Mouse (Mus musculus): ENCODE data around the gene 8030474K03Rik. TPM values are rescaled to one million over a fixed set of nuclear protein-coding genes. Genes with fewer than 3 reads are reported as not detected.

The 8030474K03Rik gene
- total and polyA plus RNA-seq, 2 experiments from 2014 or later: not detected

DNA sequence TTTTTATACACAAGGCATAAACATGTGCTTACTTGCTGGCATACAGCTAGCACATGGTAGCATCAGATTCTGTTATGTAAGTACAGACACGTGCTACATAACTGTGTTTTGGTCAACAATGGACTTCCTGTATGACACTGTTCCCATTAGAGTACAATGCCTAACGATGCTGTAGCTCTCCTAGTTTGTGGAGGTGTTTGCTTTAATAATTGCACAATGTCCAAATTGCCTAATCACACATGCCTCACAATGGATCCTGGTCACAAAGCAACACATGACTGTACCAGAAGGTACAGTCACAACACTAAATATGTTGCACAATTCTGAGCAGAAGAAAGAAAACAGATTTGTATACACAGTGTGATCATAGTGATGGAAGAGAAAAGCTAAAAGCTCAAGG, 25.0 kb upstream of the 8030474K03Rik start:
- Histone ChIP-seq H3K9ac (replicated peaks; ENCODE audit: low read length, poor library complexity, severe bottlenecking) (no peak overlapping the region), H3K36me3 (ENCODE audit: insufficient read depth, low read length) (no peaks in the 10 kb centered on the region), H3K4me3 (ENCODE audit: low read depth, low read length) (no peak overlapping the region), H3K27me3 (ENCODE audit: insufficient read depth, low read length) (0 out of 2 replicates have a peak, but pooled peaks cover 5% of the 10 kb centered on the region), H3K9me3 (ENCODE audit: low read length) (no peaks in the 10 kb centered on the region), H3K27ac (ENCODE audit: low read depth, low read length) (no peak overlapping the region), H3K4me1 (ENCODE audit: insufficient read depth, low read length) (no peaks in the 10 kb centered on the region), H3K4me2 (ENCODE audit: low read depth, low read length, poor library complexity, severe bottlenecking) (no peak overlapping the region)
- no peak for ATAC-seq (ENCODE audit: low FRiP score)
- no peak for TF ChIP-seq CTCF (IDR thresholded peaks at IDR 0.05)
- no peak for DNase-seq (ENCODE audit: low spot score)
- WGBS: 74% methylated on average over 2 of the region's 2 CpGs

DNA sequence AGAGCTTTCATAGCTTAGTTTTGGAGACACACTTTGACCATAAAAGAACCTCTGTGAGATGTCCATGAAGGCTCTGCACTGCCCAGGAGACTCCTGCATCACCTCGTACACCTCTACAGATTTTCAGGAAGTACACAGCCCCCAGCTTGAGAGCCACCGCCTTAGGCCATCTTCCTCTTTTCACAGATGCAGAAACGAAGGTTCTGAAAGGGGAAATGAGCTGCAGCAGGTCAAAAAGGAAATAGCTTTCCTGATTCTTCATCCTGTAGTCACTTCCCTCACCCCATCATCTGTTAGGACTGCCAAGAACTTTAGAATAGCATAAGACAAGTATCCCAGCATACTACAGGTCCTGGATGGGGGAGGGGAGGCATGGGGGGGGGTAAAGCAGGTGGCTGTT, 24.1 kb upstream of the 8030474K03Rik start:
- WGBS: 66% methylated on average over 3 of the region's 3 CpGs
- Histone ChIP-seq H3K4me2 (ENCODE audit: low read depth, low read length, poor library complexity, severe bottlenecking) (no peak overlapping the region), H3K27ac (ENCODE audit: low read depth, low read length) (no peak overlapping the region), H3K36me3 (ENCODE audit: insufficient read depth, low read length) (no peaks in the 10 kb centered on the region), H3K4me3 (ENCODE audit: low read depth, low read length) (no peak overlapping the region), H3K9ac (replicated peaks; ENCODE audit: low read length, poor library complexity, severe bottlenecking) (no peak overlapping the region), H3K27me3 (ENCODE audit: insufficient read depth, low read length) (0 out of 2 replicates have a peak, but pooled peaks cover 5% of the 10 kb centered on the region), H3K4me1 (ENCODE audit: insufficient read depth, low read length) (no peaks in the 10 kb centered on the region), H3K9me3 (ENCODE audit: low read length) (no peaks in the 10 kb centered on the region)
- DNase-seq (ENCODE audit: low spot score) (no peak), ATAC-seq (ENCODE audit: low FRiP score) (no peak)
- no peak for TF ChIP-seq CTCF (IDR thresholded peaks at IDR 0.05)

DNA sequence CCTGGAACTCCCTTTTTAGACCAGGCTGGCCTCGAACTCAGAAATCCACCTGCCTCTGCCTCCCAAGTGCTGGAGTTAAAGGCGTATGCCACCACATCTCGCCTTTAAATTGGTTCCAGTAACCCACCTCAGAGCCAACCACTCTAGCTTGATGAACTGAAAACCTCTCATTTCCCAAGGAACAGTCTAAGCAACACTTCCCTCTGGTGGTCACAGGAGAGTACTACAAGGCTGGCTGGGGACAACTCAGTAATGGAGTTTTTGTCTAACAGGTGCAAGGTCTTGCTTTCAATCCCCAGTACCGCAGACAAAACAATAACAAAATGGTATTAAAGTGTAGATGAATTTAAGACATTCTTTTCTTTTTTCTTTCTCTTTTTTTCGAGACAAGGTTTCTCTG, 22.4 kb upstream of the 8030474K03Rik start:
- H3K4me2 ChIP-seq (ENCODE audit: low read depth, low read length, poor library complexity, severe bottlenecking): no peak overlapping the region
- 0 out of 2 replicates have a peak, but pooled peaks cover 3% of the 10 kb centered on the region for H3K27me3 ChIP-seq (ENCODE audit: insufficient read depth, low read length)
- no peaks in the 10 kb centered on the region for H3K9me3 ChIP-seq (ENCODE audit: low read length)
- ATAC-seq (ENCODE audit: low FRiP score) (no peak), DNase-seq (ENCODE audit: low spot score) (peak; percentile 48)
- H3K9ac ChIP-seq (replicated peaks; ENCODE audit: low read length, poor library complexity, severe bottlenecking): no peak overlapping the region
- H3K4me1 ChIP-seq (ENCODE audit: insufficient read depth, low read length): no peaks in the 10 kb centered on the region
- no peak overlapping the region for H3K27ac ChIP-seq (ENCODE audit: low read depth, low read length)
- H3K4me3 ChIP-seq (ENCODE audit: low read depth, low read length): no peak overlapping the region
- peak; percentile 82 for TF ChIP-seq CTCF (IDR thresholded peaks at IDR 0.05)
- 50% methylated on average over 5 of the region's 5 CpGs for WGBS
- no peaks in the 10 kb centered on the region for H3K36me3 ChIP-seq (ENCODE audit: insufficient read depth, low read length)

DNA sequence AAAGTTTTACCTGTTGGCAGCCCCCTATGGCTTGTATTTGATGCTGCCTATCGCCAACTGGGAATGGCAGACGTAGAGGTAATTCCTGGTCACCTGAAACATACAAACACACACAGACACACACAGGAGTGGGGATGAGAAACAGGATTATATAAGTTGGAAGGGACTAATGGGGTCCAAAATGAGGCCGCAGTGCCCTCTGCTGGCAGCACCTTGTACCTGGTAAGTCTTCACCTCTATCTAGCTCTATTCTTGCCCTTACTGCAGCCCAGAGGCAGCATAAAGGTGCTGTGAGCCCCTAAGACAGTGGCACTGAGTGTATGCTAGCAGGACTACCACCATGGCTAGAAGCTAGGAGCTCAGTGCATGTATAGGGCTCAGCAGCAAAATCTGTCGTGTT, 2.9 kb upstream of the 8030474K03Rik start:
- Histone ChIP-seq H3K4me1 (ENCODE audit: insufficient read depth, low read length) (no peaks in the 10 kb centered on the region), H3K9me3 (ENCODE audit: low read length) (0 out of 2 replicates have a peak, but pooled peaks cover 4% of the 10 kb centered on the region), H3K27ac (ENCODE audit: low read depth, low read length) (no peak overlapping the region), H3K36me3 (ENCODE audit: insufficient read depth, low read length) (no peaks in the 10 kb centered on the region), H3K9ac (replicated peaks; ENCODE audit: low read length, poor library complexity, severe bottlenecking) (no peak overlapping the region), H3K4me3 (ENCODE audit: low read depth, low read length) (no peak overlapping the region), H3K27me3 (ENCODE audit: insufficient read depth, low read length) (no peaks in the 10 kb centered on the region), H3K4me2 (ENCODE audit: low read depth, low read length, poor library complexity, severe bottlenecking) (no peak overlapping the region)
- peak; percentile 57 for DNase-seq (ENCODE audit: low spot score)
- WGBS: 36% methylated on average over 4 of the region's 4 CpGs
- no peak for ATAC-seq (ENCODE audit: low FRiP score)
- TF ChIP-seq CTCF (IDR thresholded peaks at IDR 0.05): peak; percentile 77

DNA sequence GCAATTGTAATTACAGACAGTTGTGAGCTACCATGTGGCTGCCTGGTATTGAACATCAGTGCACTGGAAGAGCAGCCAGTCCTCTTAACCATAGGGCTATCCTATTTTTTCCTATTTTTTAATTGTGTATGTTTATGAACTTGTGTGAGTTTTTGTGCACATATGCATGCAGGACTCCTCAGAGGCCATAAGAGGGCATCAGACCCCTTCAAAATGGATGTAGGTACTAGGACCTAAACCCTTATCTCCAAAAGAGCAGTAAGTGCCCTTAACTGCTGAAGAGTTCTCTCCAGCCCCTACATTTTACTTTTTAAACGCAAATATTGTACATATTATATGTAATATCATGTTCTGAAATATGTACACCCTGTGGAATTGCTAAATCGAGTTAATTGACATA, 11.1 kb downstream of the 8030474K03Rik start:
- DNase-seq (ENCODE audit: low spot score) (peak; percentile 58), ATAC-seq (ENCODE audit: low FRiP score) (no peak)
- Histone ChIP-seq H3K36me3 (ENCODE audit: insufficient read depth, low read length) (no peaks in the 10 kb centered on the region), H3K4me1 (ENCODE audit: insufficient read depth, low read length) (no peaks in the 10 kb centered on the region), H3K4me2 (ENCODE audit: low read depth, low read length, poor library complexity, severe bottlenecking) (no peak overlapping the region), H3K4me3 (ENCODE audit: low read depth, low read length) (no peak overlapping the region), H3K9me3 (ENCODE audit: low read length) (no peaks in the 10 kb centered on the region), H3K9ac (replicated peaks; ENCODE audit: low read length, poor library complexity, severe bottlenecking) (no peak overlapping the region), H3K27me3 (ENCODE audit: insufficient read depth, low read length) (no peaks in the 10 kb centered on the region), H3K27ac (ENCODE audit: low read depth, low read length) (no peak overlapping the region)
- WGBS: 34% methylated on average over 2 of the region's 2 CpGs
- TF ChIP-seq CTCF (IDR thresholded peaks at IDR 0.05): peak; percentile 72

DNA sequence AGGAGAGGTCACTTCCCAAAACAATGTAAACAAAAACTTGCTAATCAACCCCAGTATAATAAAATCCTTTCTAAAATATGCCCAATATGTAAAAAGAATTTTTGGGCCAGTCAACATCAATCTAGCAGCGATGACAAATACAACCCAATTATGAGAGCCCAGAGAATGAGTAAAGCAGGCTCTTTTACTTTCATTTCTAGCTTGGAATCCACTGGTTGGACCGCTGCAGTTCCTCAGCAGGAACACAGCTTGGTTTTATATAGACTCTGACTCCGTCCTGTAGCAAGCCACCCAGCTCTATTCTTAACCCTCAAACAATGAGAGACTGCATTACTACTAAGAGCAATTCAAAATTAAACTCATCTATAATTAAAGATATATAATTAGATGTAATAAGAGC, 17.3 kb downstream of the 8030474K03Rik start:
- Histone ChIP-seq H3K4me2 (ENCODE audit: low read depth, low read length, poor library complexity, severe bottlenecking) (no peak overlapping the region), H3K9ac (replicated peaks; ENCODE audit: low read length, poor library complexity, severe bottlenecking) (no peak overlapping the region), H3K4me1 (ENCODE audit: insufficient read depth, low read length) (no peaks in the 10 kb centered on the region), H3K4me3 (ENCODE audit: low read depth, low read length) (no peak overlapping the region), H3K27me3 (ENCODE audit: insufficient read depth, low read length) (no peaks in the 10 kb centered on the region), H3K9me3 (ENCODE audit: low read length) (no peaks in the 10 kb centered on the region), H3K27ac (ENCODE audit: low read depth, low read length) (no peak overlapping the region), H3K36me3 (ENCODE audit: insufficient read depth, low read length) (no peaks in the 10 kb centered on the region)
- TF ChIP-seq CTCF (IDR thresholded peaks at IDR 0.05): no peak
- ATAC-seq (ENCODE audit: low FRiP score) (no peak), DNase-seq (ENCODE audit: low spot score) (no peak)
- 65% methylated on average over 3 of the region's 3 CpGs for WGBS

All from midbrain, postnatal 0 days (tissue).